Mouse (Mus musculus) adrenal gland, adult 2 months (tissue): Measurements from ENCODE around the gene Scrn2. TPM values are rescaled to one million over a fixed set of nuclear protein-coding genes. Genes with fewer than 3 reads are reported as not detected.

Experiments used
- DNase-seq: peaks from one replicate; pipeline ENCODE4 v3.0.0; 2021
- polyA plus RNA-seq: library from polyadenylated mRNA; depleted of rRNA; stranded (reverse); fragments of >200 nt; gene quantifications from 2 replicates; pipeline ENCODE4 v1.2.3, GENCODE M21; 2012
- total RNA-seq, 2 experiments: library from RNA; stranded (reverse); gene quantifications; 2 replicates each; pipeline ENCODE4 v1.2.3; 2021

Gene Scrn2
- total and polyA plus RNA-seq, 3 experiments, result 13.3 to 28.6 (median 25.0) TPM

DNA sequence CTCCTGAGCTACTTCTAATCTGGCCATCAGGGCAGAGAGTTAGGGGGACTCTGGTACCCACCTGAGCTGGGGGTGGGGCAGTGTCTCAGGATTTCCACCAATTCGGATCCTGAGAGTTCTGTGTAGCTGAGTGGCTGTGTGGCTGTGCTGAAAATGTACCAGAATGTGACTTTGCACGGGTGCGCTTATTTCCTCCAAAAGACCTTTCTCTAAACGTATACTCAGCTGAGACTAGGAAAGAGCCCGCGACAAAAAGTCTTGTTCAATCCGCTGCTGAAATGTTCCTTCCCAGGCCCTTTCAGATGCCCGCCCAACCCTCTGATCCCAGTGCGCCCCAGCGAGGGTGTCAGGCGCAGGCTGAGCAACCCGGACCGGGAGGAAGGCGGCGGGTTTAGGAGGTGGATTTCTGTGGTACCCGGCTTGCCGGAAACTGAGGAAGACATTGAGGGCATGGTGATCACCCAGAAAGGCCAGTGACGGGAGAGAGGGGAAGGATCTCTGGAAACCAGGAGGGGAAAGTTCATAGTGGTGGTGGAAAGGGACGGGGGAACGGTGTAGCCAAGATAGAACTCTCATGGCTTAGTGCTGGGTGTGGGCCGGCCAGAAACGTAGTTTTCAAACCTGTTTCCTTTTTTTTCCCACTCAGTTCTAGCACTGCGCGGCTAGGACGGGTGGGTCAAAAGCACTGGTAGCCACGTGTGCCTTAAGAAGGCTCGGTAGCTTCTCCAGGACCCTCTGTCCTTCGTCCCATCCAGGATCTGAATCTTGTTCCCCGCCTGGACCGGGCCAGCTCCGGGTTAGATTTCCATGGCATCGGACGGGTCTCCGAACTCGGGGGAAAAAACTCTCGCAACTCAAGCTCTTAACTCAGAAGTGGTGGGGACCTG, 11.8 kb upstream of the Scrn2 start:
- DNase-seq, result no peak

DNA sequence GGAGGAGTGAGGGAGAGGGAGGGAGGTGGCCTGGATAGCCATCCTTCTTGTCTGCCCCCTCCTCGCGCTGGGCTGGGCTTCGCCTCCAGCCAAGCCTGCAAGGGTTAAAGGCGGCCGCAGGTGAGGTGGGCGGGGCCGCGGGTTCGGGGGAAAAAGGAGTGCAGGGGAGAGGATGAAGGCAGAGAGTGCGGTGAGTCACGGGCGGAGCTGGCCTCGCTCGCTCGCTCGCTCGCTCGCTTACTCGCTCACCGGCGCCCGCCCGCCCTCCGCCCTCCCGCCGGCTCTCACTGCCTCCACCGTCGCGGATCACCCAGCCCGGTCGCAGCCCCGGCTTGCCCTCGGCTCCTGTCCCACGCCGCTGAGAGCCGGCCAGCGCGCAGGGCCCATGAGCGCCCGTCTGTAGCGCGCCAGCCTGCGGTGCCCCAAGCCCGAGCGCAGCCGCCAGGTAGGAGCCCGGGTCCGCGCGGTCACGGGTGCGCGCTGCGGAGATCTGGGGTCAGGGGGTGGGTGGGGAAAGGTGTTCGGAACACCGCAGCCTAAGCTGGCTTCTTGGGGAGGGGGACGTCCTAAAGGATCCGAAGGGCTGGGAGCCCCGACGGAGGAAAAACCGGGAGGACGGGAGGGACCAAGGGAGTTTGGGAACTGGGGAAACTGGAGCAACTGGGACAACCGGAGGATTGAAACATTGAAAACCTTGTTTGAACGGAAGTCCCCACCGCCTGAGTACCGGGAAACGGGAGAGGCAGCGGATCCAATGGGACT, 11.0 kb upstream of the Scrn2 start:
- peak; percentile 47 for DNase-seq

DNA sequence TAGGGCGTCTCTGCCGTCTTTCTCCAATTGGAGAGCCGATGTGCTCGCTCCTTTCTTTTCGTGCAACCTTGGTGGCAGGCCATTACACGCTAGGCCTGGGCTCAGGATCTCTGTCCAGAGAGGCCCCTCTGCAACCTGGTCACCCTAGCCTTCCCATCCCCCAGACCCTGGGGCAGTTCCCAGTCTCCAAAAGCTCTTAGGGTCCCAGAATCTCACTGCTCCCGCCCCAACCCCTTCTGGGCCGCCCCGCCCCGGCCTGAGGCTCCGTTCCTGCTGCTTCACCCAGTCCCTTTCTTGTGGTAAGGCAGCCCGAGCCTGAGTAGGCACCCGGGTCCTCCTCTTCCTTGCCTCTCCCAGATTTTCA, 10.4 kb upstream of the Scrn2 start:
- DNase-seq, result no peak

DNA sequence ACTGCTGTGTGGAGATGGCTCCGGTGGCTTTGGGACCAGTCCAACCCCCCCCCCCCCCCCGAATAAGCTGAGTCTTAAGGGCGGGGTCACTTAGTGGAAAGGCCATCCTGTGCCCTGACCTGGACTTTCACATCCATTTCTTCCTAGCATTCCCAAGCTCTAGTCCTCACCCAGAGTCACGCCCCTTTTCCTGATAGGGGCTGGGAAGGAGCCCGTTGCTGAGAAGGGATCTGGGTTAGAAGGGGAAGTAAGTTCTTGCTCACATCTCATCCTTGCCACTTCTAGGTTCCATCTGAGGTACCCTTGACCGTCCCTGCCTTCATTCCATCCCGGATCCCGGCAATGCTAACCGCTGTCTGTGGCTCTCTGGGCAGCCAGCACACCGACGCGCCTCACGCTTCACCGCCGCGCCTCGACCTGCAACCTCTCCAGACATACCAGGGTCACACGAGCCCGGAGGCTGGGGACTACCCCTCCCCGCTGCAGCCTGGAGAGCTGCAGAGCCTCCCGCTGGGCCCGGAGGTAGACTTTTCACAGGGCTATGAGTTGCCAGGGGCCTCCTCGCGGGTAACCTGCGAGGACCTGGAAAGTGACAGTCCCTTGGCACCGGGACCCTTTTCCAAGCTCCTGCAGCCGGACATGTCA, 8.5 kb upstream of the Scrn2 start:
- DNase-seq, result no peak

DNA sequence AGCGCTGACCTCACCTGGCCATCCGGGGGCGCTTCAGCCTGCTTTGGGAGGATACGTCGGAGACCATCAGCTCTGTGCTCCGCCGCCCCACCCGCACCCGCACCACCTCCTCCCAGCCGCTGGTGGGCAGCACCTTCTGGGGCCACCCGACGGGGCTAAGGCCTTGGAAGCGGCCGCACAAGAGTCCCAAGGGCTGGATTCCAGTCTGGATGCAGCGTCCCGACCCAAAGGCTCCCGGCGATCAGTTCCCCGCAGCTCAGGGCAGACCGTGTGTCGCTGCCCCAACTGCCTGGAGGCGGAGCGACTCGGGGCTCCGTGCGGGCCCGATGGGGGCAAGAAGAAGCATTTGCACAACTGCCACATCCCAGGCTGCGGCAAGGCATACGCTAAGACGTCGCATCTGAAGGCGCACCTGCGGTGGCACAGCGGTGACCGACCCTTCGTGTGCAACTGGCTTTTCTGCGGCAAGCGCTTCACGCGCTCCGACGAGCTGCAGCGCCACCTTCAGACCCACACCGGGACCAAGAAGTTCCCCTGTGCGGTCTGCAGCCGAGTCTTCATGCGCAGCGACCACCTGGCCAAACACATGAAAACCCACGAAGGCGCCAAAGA, 7.8 kb upstream of the Scrn2 start:
- peak; percentile 80 for DNase-seq

DNA sequence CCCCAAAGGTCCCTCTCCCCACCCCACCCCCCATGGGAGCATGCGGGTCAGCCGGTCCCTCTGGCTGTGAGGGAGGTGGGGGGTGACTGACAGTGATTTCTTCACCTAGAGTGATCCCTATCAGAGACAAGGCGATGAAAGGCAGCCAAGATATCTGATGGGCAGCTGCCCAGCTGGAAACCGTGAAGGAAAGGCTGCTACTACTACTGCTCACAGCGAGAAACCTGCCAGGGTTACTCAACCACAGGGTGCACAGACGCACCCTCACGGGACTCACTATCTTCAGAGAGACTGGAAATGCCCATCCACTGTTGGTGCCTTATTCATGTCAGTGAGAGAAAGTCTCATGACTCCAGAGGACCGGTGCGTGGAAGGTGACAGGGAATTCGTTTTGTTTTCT, 4.8 kb upstream of the Scrn2 start:
- DNase-seq, result peak; percentile 55

DNA sequence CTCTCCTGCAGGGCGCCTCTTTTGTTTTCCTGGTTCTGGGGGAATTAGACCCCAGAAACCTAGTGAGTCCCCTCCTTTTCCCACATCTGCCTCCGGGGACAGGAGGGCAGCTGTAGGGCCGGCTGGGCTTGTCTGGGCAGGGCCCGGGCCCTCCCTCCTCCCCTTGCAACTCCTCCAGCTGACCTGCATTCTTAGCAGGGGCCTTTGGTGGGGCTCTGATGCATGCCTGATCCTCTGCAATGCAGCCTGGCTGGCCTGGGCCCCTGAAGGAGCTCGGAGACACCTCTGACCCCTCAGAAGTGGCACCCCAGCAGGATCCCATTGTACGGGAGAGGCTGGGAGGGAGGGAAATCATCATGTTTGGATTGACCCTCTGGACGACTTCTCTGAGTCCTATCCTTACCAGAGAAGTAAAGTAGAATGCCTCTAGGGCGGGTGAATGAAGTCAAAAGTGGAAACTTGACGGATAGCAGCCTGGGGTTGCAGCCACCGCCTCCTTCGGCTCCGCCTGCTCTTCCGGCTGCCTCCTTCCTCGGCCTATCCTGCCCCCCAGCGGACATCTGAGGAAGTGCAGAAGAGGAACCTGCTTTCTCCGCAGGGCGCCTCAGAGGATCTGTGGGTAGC, 3.9 kb upstream of the Scrn2 start:
- DNase-seq, result peak; percentile 87

DNA sequence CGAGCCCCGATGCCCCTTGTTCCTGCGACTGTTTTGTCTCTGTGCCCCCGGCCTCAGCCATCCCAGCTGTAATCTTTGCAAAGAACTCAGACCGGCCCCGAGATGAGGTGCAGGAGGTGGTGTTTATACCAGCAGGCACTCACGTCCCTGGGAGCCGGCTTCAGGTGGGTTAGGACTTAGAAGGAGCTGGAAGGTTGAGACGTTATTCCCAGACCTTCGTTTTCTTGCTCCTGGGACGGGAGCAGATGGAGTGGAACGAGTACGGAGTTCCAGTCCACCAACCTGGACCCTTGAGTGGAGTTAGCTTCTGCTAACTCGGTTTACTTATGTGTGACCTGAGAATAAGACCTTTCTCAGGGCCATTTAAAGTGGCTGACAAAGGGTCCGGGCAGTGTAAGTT, 688 bp downstream of the Scrn2 start:
- DNase-seq, result no peak

DNA sequence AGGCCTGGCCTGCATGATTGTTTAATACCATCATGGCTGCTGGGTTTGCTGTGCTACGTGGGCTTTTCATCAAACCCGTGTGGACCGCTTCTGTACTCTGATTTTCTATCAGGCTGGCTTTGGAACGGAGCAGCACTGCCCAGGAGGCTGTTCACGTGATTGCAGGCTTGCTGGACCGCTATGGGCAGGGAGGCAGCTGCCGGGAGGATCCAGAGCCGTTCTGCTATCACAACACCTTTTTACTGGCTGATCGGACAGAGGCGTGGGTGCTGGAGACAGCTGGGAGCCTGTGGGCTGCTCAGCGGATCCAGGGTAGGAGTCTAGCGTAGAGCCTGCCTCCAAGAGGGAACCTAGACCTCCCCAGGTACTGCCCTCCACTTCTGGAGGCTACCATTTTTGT, 2.2 kb downstream of the Scrn2 start:
- DNase-seq, result no peak

DNA sequence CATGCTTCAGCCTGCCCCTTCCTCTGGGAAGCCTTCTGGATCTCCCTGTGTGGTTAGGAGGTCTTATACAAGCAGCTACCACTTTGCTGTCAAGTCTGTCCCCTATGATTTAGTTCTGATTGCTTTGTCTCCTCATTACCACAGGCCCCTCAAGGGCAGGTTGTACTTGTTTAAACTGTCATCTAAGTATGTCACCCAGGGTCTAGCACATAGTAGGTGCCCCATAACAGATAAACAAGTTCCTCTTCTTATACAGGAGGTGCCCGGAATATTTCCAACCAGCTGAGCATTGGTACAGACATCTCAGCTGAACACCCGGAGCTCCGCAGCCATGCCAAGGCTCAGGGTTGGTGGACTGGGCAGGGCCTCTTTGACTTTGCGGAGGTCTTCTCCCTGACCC, 2.8 kb downstream of the Scrn2 start:
- DNase-seq, result no peak

DNA sequence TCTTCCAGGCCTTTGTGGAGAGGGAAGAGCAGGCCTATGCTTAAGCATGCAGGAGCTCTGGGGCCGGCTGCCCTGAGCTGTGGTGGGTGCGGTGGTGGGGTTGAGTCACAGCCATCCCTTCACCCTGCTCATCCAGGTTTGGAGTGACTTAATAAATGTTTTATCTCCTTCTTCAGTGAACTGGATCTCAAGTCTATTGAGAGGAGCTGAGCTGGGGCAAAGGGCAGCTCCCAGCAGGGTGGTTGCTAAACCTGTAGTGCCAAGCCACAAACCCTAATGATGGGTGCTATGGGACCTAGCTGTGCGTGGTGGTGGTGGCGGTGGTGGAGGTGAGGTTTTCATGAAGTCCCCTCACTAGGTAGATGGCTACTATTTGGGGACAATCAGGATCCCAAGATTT, 4.0 kb downstream of the Scrn2 start:
- no peak for DNase-seq

DNA sequence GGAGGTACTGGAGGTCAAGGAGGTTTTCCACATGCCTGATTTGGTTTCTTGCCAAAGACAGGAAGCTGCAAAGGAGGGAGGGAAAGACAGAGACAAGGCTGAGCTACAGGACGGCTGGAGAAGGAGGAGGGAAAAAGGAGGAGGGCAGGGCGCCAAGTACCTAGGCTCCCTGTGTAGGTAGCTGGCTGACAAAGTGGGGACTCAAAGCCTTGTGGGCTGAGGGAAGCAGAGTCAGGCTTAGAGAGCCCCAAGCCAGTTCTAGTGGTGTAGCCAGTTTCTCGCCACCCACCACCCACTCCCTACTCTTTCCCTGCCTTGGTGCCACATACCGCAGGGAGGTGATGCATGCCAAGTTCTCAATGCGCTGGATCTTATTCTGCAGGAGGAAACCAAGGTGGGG, 6.4 kb downstream of the Scrn2 start:
- DNase-seq, result no peak

DNA sequence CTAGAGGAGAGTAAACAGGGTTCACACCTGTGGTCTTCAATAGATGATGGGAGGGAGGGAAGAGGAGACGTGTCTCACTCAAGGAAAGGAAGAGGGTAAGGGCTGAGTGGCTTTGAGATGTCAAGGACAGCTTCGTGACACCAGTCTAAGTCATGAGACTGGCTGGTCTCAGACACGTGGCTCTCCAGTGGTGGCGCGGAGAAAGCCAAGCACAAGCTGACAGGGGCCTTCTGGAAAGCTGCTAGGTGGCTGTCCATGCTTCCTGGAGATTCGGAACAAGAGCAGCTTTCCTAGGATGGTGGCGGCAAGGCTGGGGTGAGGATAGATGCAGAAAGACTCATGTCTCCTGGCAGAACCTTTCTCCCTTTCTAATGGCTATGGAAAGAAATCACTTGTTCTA, 9.1 kb downstream of the Scrn2 start:
- peak; percentile 78 for DNase-seq

DNA sequence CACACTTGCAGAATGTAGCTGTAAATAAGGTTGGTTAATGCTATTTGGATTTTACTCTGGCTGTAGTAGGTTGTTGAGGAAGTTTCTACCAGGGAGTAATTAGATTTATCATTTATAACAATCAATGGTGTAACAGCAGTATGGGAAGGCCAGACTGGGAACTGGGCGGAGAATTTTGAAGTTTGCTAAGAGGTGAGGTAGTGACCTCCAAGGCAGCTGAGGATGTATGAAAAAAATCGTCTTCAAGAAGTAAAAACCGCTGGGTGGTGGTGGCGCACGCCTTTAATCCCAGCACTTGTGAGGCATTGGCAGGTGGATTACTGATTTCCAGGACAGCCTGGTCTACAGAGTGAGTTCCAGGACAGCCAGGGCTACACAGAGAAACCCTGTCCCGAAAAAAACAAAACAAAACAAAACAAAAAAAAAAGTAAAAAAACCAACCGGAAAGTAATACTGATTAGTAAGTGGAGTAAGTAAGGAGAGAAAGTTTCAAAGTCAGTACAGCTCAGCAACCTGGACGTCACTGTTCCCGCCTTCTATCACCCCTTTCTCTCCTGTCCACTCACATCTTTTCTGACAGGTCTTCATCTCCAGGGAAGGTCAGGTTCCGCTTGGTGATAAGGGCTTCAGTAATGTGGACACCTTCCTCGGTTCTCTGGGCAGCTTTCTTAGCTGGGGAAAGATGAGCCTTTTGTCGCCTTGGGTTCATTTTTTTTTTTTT, 10.7 kb downstream of the Scrn2 start:
- DNase-seq, result no peak

DNA sequence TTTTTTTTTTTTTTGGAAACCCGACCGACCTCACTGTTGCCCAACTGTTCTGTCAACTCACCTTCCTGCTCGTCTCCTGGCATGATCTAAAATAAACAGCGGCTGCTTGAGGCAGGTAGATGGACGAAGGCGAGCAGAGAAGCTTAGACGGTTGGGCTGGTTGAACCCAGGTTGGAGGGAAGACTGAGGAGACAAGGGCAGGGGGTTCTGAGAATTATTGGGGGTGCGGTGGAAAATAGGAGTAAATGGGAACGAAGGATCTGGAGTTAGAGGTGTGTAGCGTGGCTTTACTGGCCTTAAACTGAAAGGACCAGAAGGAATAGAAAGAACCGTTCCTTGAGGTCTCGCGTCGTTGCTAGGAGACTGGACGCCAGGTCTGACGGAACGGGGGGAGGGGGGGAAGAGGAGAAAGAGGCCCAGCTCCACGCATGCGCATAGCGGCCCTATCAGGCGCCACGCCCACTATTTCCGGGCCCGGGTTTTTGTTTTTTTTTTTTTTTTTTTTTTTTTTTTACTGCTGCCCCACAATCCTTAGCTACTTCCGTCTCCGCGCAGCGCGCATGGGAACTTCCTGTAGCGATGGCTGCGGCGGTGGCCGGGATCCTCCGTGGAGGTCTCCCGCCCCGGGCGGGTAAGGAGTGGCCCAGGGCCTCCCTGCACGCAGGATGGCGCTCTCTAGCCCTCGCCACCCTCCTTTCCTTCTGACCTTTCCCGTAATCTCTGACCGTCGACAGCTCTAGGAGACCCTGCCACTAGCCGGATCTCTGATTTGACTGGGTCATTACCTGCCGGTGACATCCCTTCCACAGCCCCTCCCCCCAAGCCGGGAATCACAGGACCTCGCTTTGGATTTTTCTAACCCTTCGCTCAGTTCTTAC, 11.5 kb downstream of the Scrn2 start, which contains the start of the genes Lrrc46 and Mrpl10:
Gene Lrrc46, minus strand, starts transcription at position 386 of the 878 bp plus-strand sequence.
Gene Mrpl10, plus strand, starts transcription at position 539 of the 878 bp plus-strand sequence.
- DNase-seq, result peak; percentile 90

DNA sequence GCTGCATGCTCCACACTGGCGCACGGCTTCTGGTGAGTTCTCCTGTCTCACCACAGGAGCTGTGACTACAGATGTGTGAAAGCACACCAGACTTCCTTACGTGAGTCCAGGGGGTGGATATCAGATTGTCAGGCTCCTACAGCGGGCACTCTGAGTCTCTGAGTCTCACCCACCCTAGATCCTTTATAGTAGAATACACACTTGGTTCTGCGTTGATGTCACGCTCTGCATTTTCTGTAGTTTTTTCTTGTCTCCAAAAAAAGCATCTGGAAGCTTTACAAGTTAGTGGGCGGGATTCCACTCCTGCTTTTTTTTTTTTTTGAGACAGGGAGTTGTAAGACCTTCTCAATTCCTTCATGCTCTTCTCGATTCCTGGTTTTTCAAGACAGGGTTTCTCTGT, 15.2 kb downstream of the Scrn2 start:
- DNase-seq, result no peak

DNA sequence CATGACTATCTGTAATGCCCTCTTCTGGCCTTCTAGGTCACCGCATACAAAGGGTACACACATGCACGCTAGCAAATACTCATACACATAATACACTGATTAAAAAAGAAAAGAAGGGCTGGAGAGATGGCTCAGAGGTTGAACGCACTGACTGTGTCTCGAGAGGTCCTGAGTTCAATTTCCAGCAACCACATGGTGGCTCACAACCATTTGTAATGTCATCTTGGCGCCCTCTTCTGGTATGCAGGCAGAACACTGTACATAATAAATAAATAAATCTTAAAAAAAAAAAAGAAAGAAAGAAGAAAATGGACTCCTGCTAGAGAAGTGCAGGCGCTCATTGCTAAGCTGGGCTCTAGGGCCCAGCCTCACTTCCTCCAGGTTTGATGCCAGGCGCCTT, 16.1 kb downstream of the Scrn2 start:
- no peak for DNase-seq

DNA sequence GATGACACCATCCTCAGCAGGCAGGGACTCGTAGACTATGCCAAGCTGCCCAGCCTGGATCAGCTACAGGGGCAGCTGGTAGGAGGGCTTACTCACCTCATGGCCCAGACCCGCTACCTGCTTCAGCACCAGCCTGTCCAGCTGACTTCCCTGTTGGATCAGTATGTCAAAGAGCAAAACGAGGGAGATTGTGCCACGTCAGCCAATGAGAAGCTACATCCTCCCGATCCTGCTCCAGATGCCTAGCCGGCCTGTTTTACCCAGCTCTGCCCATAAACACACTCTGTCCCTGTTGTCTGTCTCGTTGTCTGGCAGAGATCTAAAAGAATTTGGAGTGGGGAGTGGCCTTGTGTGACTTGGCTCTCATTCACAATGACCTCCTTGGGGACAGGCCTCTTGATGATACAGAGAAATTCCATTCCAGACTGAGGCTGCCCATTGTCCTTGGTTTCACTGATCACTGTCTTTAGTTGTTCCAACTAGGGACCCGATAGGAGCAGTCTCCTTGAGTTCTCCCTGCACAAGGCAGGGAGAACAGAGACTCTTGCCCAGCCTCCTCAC, 18.4 kb downstream of the Scrn2 start:
- DNase-seq, result peak; percentile 85

DNA sequence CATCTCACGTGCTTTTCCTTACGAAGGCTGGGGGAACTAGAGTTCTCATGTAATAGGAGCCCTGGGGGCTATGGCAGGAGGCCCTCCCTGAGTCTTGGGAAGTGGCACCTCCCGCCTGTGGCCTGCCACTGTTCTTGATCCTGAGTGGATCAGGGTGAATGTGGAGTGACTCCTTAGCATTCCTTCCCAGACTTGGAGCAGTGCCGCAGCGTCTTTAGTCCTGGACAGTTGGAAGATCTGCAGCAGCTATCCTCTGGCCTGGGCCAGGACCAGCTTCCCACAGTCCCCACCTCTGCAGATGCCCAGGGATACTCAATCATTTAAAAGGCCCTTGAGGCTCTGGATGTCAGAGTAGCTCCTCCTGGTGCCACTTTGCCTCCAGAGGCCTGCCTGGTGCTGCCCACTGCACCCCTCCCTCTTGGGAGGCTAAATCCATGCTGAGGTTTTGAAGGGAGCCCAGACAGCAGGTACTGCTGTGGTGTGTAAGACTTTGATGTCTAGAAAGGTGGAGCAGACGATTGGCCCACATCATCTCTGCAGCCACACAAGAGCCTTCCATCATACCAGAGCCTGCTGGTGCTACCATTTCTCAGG, 19.9 kb downstream of the Scrn2 start:
- DNase-seq, result no peak
